Mouse (Mus musculus): ENCODE measurements at regions not wholly inside any gene's neighbourhood (a gene's known extent, or its start where the extent isn't known, plus 50 kb on each side); places are given as distances from the start of the nearest gene placed in this dataset.

GRCm38 (mm10) chr15:62328305-62328881 is 1405.6 kb upstream of the A1bg start:
- Histone ChIP-seq H3K27ac (ENCODE audit: low read depth, low read length) (no peak overlapping the region), H3K4me1 (ENCODE audit: control insufficient read depth, insufficient read depth, low read depth, low read length) (no peaks in the 10 kb centered on the region), H3K9me3 (ENCODE audit: control insufficient read depth, low read length) (no peaks in the 10 kb centered on the region), H3K27me3 (replicated peaks; ENCODE audit: control insufficient read depth, insufficient read depth, low read length) (no peaks in the 10 kb centered on the region), H3K4me3 (ENCODE audit: low read length) (no peak overlapping the region), H3K9ac (ENCODE audit: low read depth, low read length) (no peak overlapping the region), H3K4me2 (ENCODE audit: low read length) (no peak overlapping the region), H3K36me3 (ENCODE audit: control insufficient read depth, insufficient read depth, low read length) (no peaks in the 10 kb centered on the region)
- 51% methylated on average over 9 of the region's 9 CpGs for WGBS
- ATAC-seq: no peak

- 73% methylated on average over 2 of the region's 2 CpGs for WGBS
- H3K9ac ChIP-seq (ENCODE audit: low read depth, low read length): no peak overlapping the region
- H3K4me3 ChIP-seq (ENCODE audit: low read length): no peak overlapping the region
- ATAC-seq: no peak
- no peaks in the 10 kb centered on the region for H3K9me3 ChIP-seq (ENCODE audit: control insufficient read depth, low read length)
- no peaks in the 10 kb centered on the region for H3K36me3 ChIP-seq (ENCODE audit: control insufficient read depth, insufficient read depth, low read length)
- H3K27me3 ChIP-seq (replicated peaks; ENCODE audit: control insufficient read depth, insufficient read depth, low read length): no peaks in the 10 kb centered on the region
- H3K4me1 ChIP-seq (ENCODE audit: control insufficient read depth, insufficient read depth, low read depth, low read length): no peaks in the 10 kb centered on the region
- no peak overlapping the region for H3K4me2 ChIP-seq (ENCODE audit: low read length)
- no peak overlapping the region for H3K27ac ChIP-seq (ENCODE audit: low read depth, low read length)
Measured at GRCm38 (mm10) chr15:62327481-62327880, 1404.7 kb upstream of the A1bg start.

- H3K4me2 ChIP-seq (ENCODE audit: low read length): no peak overlapping the region
- no peak overlapping the region for H3K27ac ChIP-seq (ENCODE audit: low read depth, low read length)
- H3K36me3 ChIP-seq (ENCODE audit: control insufficient read depth, insufficient read depth, low read length): no peaks in the 10 kb centered on the region
- no peak for ATAC-seq
- H3K27me3 ChIP-seq (replicated peaks; ENCODE audit: control insufficient read depth, insufficient read depth, low read length): no peaks in the 10 kb centered on the region
- H3K4me1 ChIP-seq (ENCODE audit: control insufficient read depth, insufficient read depth, low read depth, low read length): no peaks in the 10 kb centered on the region
- no peak overlapping the region for H3K4me3 ChIP-seq (ENCODE audit: low read length)
- no peaks in the 10 kb centered on the region for H3K9me3 ChIP-seq (ENCODE audit: control insufficient read depth, low read length)
- H3K9ac ChIP-seq (ENCODE audit: low read depth, low read length): no peak overlapping the region
- WGBS: 93% methylated on average over 4 of the region's 4 CpGs
Measured at GRCm38 (mm10) chr15:62326524-62326923, 1403.7 kb upstream of the A1bg start.

GRCm38 (mm10) chr15:62325451-62326290 is 1402.9 kb upstream of the A1bg start:
- H3K4me1 ChIP-seq (ENCODE audit: control insufficient read depth, insufficient read depth, low read depth, low read length): no peaks in the 10 kb centered on the region
- no peak overlapping the region for H3K27ac ChIP-seq (ENCODE audit: low read depth, low read length)
- H3K4me2 ChIP-seq (ENCODE audit: low read length): no peak overlapping the region
- no peak overlapping the region for H3K9ac ChIP-seq (ENCODE audit: low read depth, low read length)
- ATAC-seq: no peak
- no peaks in the 10 kb centered on the region for H3K9me3 ChIP-seq (ENCODE audit: control insufficient read depth, low read length)
- H3K36me3 ChIP-seq (ENCODE audit: control insufficient read depth, insufficient read depth, low read length): no peaks in the 10 kb centered on the region
- no peak overlapping the region for H3K4me3 ChIP-seq (ENCODE audit: low read length)
- H3K27me3 ChIP-seq (replicated peaks; ENCODE audit: control insufficient read depth, insufficient read depth, low read length): no peaks in the 10 kb centered on the region
- whole genome bisulfite sequencing: 84% methylated on average over 1 of the region's 1 CpGs

GRCm38 (mm10) chr15:62320966-62321365 is 1398.2 kb upstream of the A1bg start:
- Histone ChIP-seq H3K9ac (ENCODE audit: low read depth, low read length) (no peak overlapping the region), H3K27ac (ENCODE audit: low read depth, low read length) (no peak overlapping the region), H3K4me1 (ENCODE audit: control insufficient read depth, insufficient read depth, low read depth, low read length) (no peaks in the 10 kb centered on the region), H3K36me3 (ENCODE audit: control insufficient read depth, insufficient read depth, low read length) (no peaks in the 10 kb centered on the region), H3K4me2 (ENCODE audit: low read length) (no peak overlapping the region), H3K4me3 (ENCODE audit: low read length) (no peak overlapping the region), H3K27me3 (replicated peaks; ENCODE audit: control insufficient read depth, insufficient read depth, low read length) (no peaks in the 10 kb centered on the region), H3K9me3 (ENCODE audit: control insufficient read depth, low read length) (no peaks in the 10 kb centered on the region)
- 75% methylated on average over 5 of the region's 5 CpGs for WGBS
- ATAC-seq: no peak

GRCm38 (mm10) chr15:62314449-62314848 is 1391.6 kb upstream of the A1bg start:
- H3K9ac ChIP-seq (ENCODE audit: low read depth, low read length): no peak overlapping the region
- H3K9me3 ChIP-seq (ENCODE audit: control insufficient read depth, low read length): no peaks in the 10 kb centered on the region
- H3K4me3 ChIP-seq (ENCODE audit: low read length): no peak overlapping the region
- no peaks in the 10 kb centered on the region for H3K4me1 ChIP-seq (ENCODE audit: control insufficient read depth, insufficient read depth, low read depth, low read length)
- H3K4me2 ChIP-seq (ENCODE audit: low read length): no peak overlapping the region
- no peaks in the 10 kb centered on the region for H3K36me3 ChIP-seq (ENCODE audit: control insufficient read depth, insufficient read depth, low read length)
- H3K27me3 ChIP-seq (replicated peaks; ENCODE audit: control insufficient read depth, insufficient read depth, low read length): no peaks in the 10 kb centered on the region
- no peak for ATAC-seq
- H3K27ac ChIP-seq (ENCODE audit: low read depth, low read length): no peak overlapping the region
- 27% methylated on average over 2 of the region's 2 CpGs for whole genome bisulfite sequencing

GRCm38 (mm10) chr15:62302233-62302632 is 1379.4 kb upstream of the A1bg start:
- Histone ChIP-seq H3K4me3 (ENCODE audit: low read length) (no peak overlapping the region), H3K27me3 (replicated peaks; ENCODE audit: control insufficient read depth, insufficient read depth, low read length) (no peaks in the 10 kb centered on the region), H3K9ac (ENCODE audit: low read depth, low read length) (no peak overlapping the region), H3K36me3 (ENCODE audit: control insufficient read depth, insufficient read depth, low read length) (no peaks in the 10 kb centered on the region), H3K4me2 (ENCODE audit: low read length) (no peak overlapping the region), H3K4me1 (ENCODE audit: control insufficient read depth, insufficient read depth, low read depth, low read length) (no peaks in the 10 kb centered on the region), H3K27ac (ENCODE audit: low read depth, low read length) (no peak overlapping the region), H3K9me3 (ENCODE audit: control insufficient read depth, low read length) (no peaks in the 10 kb centered on the region)
- 83% methylated on average over 3 of the region's 3 CpGs for WGBS
- ATAC-seq: no peak

GRCm38 (mm10) chr15:62301567-62301966 is 1378.8 kb upstream of the A1bg start:
- no peaks in the 10 kb centered on the region for H3K27me3 ChIP-seq (replicated peaks; ENCODE audit: control insufficient read depth, insufficient read depth, low read length)
- no peaks in the 10 kb centered on the region for H3K36me3 ChIP-seq (ENCODE audit: control insufficient read depth, insufficient read depth, low read length)
- H3K4me1 ChIP-seq (ENCODE audit: control insufficient read depth, insufficient read depth, low read depth, low read length): no peaks in the 10 kb centered on the region
- no peak overlapping the region for H3K27ac ChIP-seq (ENCODE audit: low read depth, low read length)
- no peak overlapping the region for H3K4me2 ChIP-seq (ENCODE audit: low read length)
- H3K4me3 ChIP-seq (ENCODE audit: low read length): no peak overlapping the region
- no peaks in the 10 kb centered on the region for H3K9me3 ChIP-seq (ENCODE audit: control insufficient read depth, low read length)
- 91% methylated on average over 3 of the region's 3 CpGs for WGBS
- ATAC-seq: no peak
- no peak overlapping the region for H3K9ac ChIP-seq (ENCODE audit: low read depth, low read length)

GRCm38 (mm10) chr15:62297138-62297537 is 1374.3 kb upstream of the A1bg start:
- no peak overlapping the region for H3K4me2 ChIP-seq (ENCODE audit: low read length)
- H3K36me3 ChIP-seq (ENCODE audit: control insufficient read depth, insufficient read depth, low read length): no peaks in the 10 kb centered on the region
- H3K9ac ChIP-seq (ENCODE audit: low read depth, low read length): no peak overlapping the region
- no peaks in the 10 kb centered on the region for H3K27me3 ChIP-seq (replicated peaks; ENCODE audit: control insufficient read depth, insufficient read depth, low read length)
- no peaks in the 10 kb centered on the region for H3K9me3 ChIP-seq (ENCODE audit: control insufficient read depth, low read length)
- no peak overlapping the region for H3K4me3 ChIP-seq (ENCODE audit: low read length)
- 93% methylated on average over 5 of the region's 5 CpGs for WGBS
- no peak overlapping the region for H3K27ac ChIP-seq (ENCODE audit: low read depth, low read length)
- peaks cover 9% of the 10 kb centered on the region for H3K4me1 ChIP-seq (ENCODE audit: control insufficient read depth, insufficient read depth, low read depth, low read length)
- no peak for ATAC-seq
